Mouse (Mus musculus) intestine, embryonic 15.5 days (tissue): Measurements from ENCODE around the gene Slco1a5. TPM values are rescaled to one million over a fixed set of nuclear protein-coding genes. Genes with fewer than 3 reads are reported as not detected.
"Not testable (repeated sequence)": the region's sequence is repeated elsewhere in the genome, so short reads cannot be mapped to it uniquely, and the experiment has no call there.

Experiments used
- ATAC-seq: fragments of 200-750 bp; cut with Nextera tagmentation; 2 replicates; pipeline ENCODE4 v1.8.0; 2017; ENCODE audit warnings: moderate TSS enrichment, moderate library complexity
- H3K27ac ChIP-seq: fragments of 300-500 bp; sonication (generic); 2 replicates; pipeline ENCODE4 v1.5.1; 2015; ENCODE audit warnings: mild to moderate bottlenecking, inconsistent platforms
- H3K27me3 ChIP-seq: fragments of 300-500 bp; sonication (generic); replicated peaks from 2 replicates; pipeline ENCODE4 v1.6.1; 2015; ENCODE audit warnings: inconsistent platforms
- H3K36me3 ChIP-seq: fragments of 300-500 bp; sonication (generic); 2 replicates; pipeline ENCODE4 v1.6.1; 2015; ENCODE audit warnings: inconsistent platforms
- H3K4me1 ChIP-seq: fragments of 300-500 bp; sonication (generic); replicated peaks from 2 replicates; pipeline ENCODE4 v1.6.1; 2015; ENCODE audit warnings: inconsistent platforms
- H3K4me2 ChIP-seq: fragments of 300-500 bp; sonication (generic); replicated peaks from 2 replicates; pipeline ENCODE4 v1.6.1; 2015; ENCODE audit warnings: mild to moderate bottlenecking, inconsistent platforms
- H3K4me3 ChIP-seq: fragments of 300-500 bp; sonication (generic); replicated peaks from 2 replicates; pipeline ENCODE4 v1.5.1; 2015; ENCODE audit warnings: inconsistent platforms
- H3K9ac ChIP-seq: fragments of 300-500 bp; sonication (generic); 2 replicates; pipeline ENCODE4 v1.6.1; 2015; ENCODE audit warnings: inconsistent platforms
- H3K9me3 ChIP-seq: fragments of 300-500 bp; sonication (generic); 2 replicates; pipeline ENCODE4 v1.6.1; 2016; ENCODE audit warnings: inconsistent platforms
- WGBS: fragments of 180-500 bp; shearing (Covaris S2); methylation state at CpG from one replicate; pipeline ENCODE4 v1.1.7; 2015; 5-methylcytosine and 5-hydroxymethylcytosine counted together
- polyA plus RNA-seq: library from polyadenylated mRNA; unstranded; fragments of >200 nt; fragmentation: Nextera tagmentation; extraction: Ambion mirVana; gene quantifications from 2 replicates; pipeline ENCODE4 v1.2.1, GENCODE M21; 2015

Gene Slco1a5
- polyA plus RNA-seq, 1 experiment from 2014 or later, result not detected

DNA sequence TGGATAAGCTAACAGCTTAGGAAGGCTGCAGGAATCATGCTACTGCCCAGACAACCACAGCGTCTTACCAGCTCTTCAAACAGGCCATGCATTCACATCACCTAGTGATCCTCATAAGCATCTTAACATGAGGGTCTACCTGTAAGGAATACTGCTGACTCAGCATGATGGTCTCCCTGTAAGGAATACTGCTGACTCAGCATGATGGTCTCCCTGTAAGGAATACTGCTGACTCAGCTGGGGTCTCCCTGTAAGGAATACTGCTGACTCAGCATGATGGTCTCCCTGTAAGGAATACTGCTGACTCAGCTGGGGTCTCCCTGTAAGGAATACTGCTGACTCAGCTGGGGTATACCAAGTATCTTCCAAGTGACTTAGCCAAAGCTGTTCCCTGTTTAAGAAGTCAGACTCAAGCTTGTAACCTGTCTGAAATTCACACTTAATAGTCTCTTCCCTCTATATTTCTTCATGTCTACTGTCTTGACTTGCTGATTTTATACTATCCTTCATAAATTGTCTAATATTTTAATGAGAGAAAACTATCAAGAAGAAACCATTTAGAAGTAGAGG is 72.0 kb downstream of the Slco1a5 start:
- not testable (repeated sequence) for H3K4me1 ChIP-seq, H3K9me3 ChIP-seq, H3K4me3 ChIP-seq, H3K36me3 ChIP-seq, H3K27me3 ChIP-seq, H3K9ac ChIP-seq, H3K4me2 ChIP-seq, H3K27ac ChIP-seq, ATAC-seq
- WGBS, result 84% methylated on average over 1 of the region's 1 CpGs

- Histone ChIP-seq H3K4me2 (no peak overlapping the region), H3K27ac (no peak overlapping the region), H3K4me3 (no peak overlapping the region), H3K4me1 (no peaks in the 10 kb centered on the region), H3K36me3 (no peaks in the 10 kb centered on the region), H3K27me3 (no peaks in the 10 kb centered on the region), H3K9ac (no peak overlapping the region), H3K9me3 (no peaks in the 10 kb centered on the region)
- 79% methylated on average over 5 of the region's 5 CpGs for WGBS
- no peak for ATAC-seq
Observed at GRCm38 (mm10) chr6:142245065-142245464, 77.7 kb downstream of the Slco1a5 start.

DNA sequence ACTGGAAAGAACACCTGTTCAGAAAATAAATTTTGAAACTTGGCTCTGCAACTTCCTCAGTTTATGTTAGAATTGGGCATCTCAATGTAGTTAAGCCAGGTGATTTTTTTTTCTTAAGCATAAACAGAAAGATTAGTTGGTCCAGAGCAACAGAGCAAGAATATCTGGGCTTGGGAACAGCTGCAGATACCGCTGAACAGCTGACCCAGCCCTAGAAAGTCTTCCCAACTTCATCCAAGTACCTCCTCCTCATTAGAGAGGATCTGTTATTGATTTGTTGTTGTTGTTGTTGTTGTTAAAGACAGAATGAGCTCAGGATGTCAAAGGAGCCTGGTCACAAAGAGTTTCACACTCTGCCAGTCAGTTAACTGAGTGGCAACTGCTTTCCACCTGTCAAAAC is 83.3 kb downstream of the Slco1a5 start:
- H3K27ac ChIP-seq, result no peak overlapping the region
- H3K27me3 ChIP-seq, result no peaks in the 10 kb centered on the region
- no peaks in the 10 kb centered on the region for H3K36me3 ChIP-seq
- no peaks in the 10 kb centered on the region for H3K9me3 ChIP-seq
- no peaks in the 10 kb centered on the region for H3K4me1 ChIP-seq
- H3K4me3 ChIP-seq, result no peak overlapping the region
- H3K9ac ChIP-seq, result no peak overlapping the region
- no peak overlapping the region for H3K4me2 ChIP-seq
- WGBS, result 72% methylated on average over 1 of the region's 1 CpGs
- no peak for ATAC-seq

DNA sequence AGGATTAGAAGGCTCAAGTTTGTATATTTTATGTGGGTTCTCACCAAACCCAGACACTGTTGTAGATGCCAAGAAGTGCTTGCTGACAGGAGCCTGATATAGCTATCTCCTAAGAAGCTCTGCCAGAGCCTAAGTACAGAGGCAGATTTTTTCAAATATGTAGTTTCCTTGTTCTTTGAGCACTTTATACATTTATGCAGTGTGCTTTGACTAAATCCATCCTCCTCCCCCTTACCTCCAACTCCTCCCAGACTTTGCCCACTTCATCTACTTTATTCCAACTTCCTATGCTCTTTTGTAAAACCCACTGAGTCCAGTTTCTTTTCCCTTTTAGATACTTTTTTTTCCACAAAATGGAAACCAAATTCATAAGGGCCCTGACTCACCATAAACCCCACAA is 102.6 kb downstream of the Slco1a5 start:
- Histone ChIP-seq H3K4me2 (no peak overlapping the region), H3K4me1 (no peaks in the 10 kb centered on the region), H3K4me3 (no peak overlapping the region), H3K9me3 (no peaks in the 10 kb centered on the region), H3K27me3 (no peaks in the 10 kb centered on the region), H3K27ac (no peak overlapping the region), H3K9ac (no peak overlapping the region), H3K36me3 (no peaks in the 10 kb centered on the region)
- no peak for ATAC-seq

GRCm38 (mm10) chr6:142211821-142212220 is 111.0 kb downstream of the Slco1a5 start:
- Histone ChIP-seq H3K4me3 (no peak overlapping the region), H3K36me3 (no peaks in the 10 kb centered on the region), H3K9ac (no peak overlapping the region), H3K4me2 (no peak overlapping the region), H3K27ac (no peak overlapping the region), H3K4me1 (no peaks in the 10 kb centered on the region), H3K27me3 (no peaks in the 10 kb centered on the region), H3K9me3 (no peaks in the 10 kb centered on the region)
- ATAC-seq, result no peak

- ATAC-seq, result no peak
- Histone ChIP-seq H3K4me2 (no peak overlapping the region), H3K9ac (no peak overlapping the region), H3K9me3 (no peaks in the 10 kb centered on the region), H3K27ac (no peak overlapping the region), H3K36me3 (no peaks in the 10 kb centered on the region), H3K27me3 (no peaks in the 10 kb centered on the region), H3K4me1 (no peaks in the 10 kb centered on the region), H3K4me3 (no peak overlapping the region)
Observed at GRCm38 (mm10) chr6:142209749-142210148, 113.0 kb downstream of the Slco1a5 start.

GRCm38 (mm10) chr6:142208421-142208820 is 114.4 kb downstream of the Slco1a5 start, which contains the start of gene Slco1a6:
Slco1a6 (minus strand) TSS chr6:142208521.
- H3K9ac ChIP-seq, result no peak within 1 kb of the TSS
- WGBS, result 92% methylated on average over 4 of the region's 4 CpGs
- H3K4me1 ChIP-seq, result no peaks in the 10 kb centered on the region
- H3K36me3 ChIP-seq, result no peaks in the 10 kb centered on the region
- no peaks in the 10 kb centered on the region for H3K27me3 ChIP-seq
- H3K4me2 ChIP-seq, result no peak within 1 kb of the TSS
- no peak within 1 kb of the TSS for H3K27ac ChIP-seq
- ATAC-seq, result no peak
- H3K4me3 ChIP-seq, result no peak within 1 kb of the TSS
- no peaks in the 10 kb centered on the region for H3K9me3 ChIP-seq

DNA sequence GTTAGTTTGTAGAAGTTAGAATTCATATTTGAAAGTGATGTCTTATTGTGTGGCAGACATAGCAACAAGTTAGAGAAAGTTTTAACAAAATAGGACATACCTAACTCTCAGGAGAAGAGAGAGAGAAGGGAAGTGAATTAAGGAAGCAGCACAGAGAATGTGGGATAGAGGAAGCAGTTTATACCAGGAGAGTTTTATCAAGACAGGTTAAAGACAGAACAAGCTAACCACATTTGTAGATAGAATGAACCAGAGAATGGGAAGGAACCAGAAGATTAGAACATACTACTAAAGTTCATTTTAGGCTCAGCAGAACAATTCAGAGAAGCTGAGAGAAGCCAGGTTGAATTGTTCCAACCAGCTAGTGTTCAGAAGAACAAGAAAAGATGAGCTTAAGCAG is 122.3 kb downstream of the Slco1a5 start:
- Histone ChIP-seq H3K4me1 (no peaks in the 10 kb centered on the region), H3K27ac (no peak overlapping the region), H3K9ac (no peak overlapping the region), H3K4me3 (no peak overlapping the region), H3K36me3 (no peaks in the 10 kb centered on the region), H3K27me3 (no peaks in the 10 kb centered on the region), H3K4me2 (no peak overlapping the region), H3K9me3 (no peaks in the 10 kb centered on the region)
- no peak for ATAC-seq

GRCm38 (mm10) chr6:142194245-142194644 is 128.5 kb downstream of the Slco1a5 start:
- WGBS, result 86% methylated on average over 8 of the region's 8 CpGs

GRCm38 (mm10) chr6:142191962-142192361 is 130.8 kb downstream of the Slco1a5 start:
- H3K4me3 ChIP-seq, result no peak overlapping the region
- H3K4me1 ChIP-seq, result no peaks in the 10 kb centered on the region
- 75% methylated on average over 1 of the region's 1 CpGs for WGBS
- H3K9ac ChIP-seq, result no peak overlapping the region
- H3K27me3 ChIP-seq, result no peaks in the 10 kb centered on the region
- no peak overlapping the region for H3K4me2 ChIP-seq
- H3K27ac ChIP-seq, result no peak overlapping the region
- no peaks in the 10 kb centered on the region for H3K9me3 ChIP-seq
- H3K36me3 ChIP-seq, result no peaks in the 10 kb centered on the region
- no peak for ATAC-seq

More at GRCm38 (mm10) chr6:142194245-142194644, 128.5 kb downstream of the Slco1a5 start:
- Histone ChIP-seq H3K9me3 (no peaks in the 10 kb centered on the region), H3K4me1 (no peaks in the 10 kb centered on the region), H3K27me3 (no peaks in the 10 kb centered on the region), H3K4me3 (no peak overlapping the region), H3K9ac (no peak overlapping the region), H3K27ac (no peak overlapping the region), H3K4me2 (no peak overlapping the region), H3K36me3 (no peaks in the 10 kb centered on the region)
- no peak for ATAC-seq

DNA sequence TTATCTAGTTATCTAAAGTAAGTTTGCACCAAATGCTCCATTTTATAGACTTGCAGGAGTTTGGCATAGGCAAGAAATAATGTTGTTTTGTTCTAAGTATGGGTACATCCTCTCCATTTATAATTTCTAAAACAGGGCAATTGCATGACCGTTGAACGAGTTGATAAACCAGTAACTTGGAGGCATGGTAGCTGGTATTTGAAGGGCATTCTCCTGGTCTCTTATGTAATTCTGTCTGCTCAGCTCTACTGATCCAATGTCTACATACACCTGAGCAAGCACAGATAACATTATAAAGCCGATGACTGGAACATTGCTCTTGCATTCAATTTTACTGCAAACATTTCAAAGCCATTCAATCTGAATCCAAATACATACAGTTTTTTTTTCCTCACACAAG is 135.4 kb downstream of the Slco1a5 start:
- Histone ChIP-seq H3K9me3 (no peaks in the 10 kb centered on the region), H3K27me3 (no peaks in the 10 kb centered on the region), H3K27ac (no peak overlapping the region), H3K4me3 (no peak overlapping the region), H3K9ac (no peak overlapping the region), H3K36me3 (no peaks in the 10 kb centered on the region), H3K4me2 (no peak overlapping the region), H3K4me1 (no peaks in the 10 kb centered on the region)
- no peak for ATAC-seq
- WGBS, result 95% methylated on average over 3 of the region's 3 CpGs

- H3K9ac ChIP-seq, result no peak overlapping the region
- no peaks in the 10 kb centered on the region for H3K9me3 ChIP-seq
- 77% methylated on average over 2 of the region's 2 CpGs for WGBS
- no peak overlapping the region for H3K4me3 ChIP-seq
- ATAC-seq, result no peak
- no peaks in the 10 kb centered on the region for H3K27me3 ChIP-seq
- H3K36me3 ChIP-seq, result no peaks in the 10 kb centered on the region
- H3K27ac ChIP-seq, result no peak overlapping the region
- no peak overlapping the region for H3K4me2 ChIP-seq
- H3K4me1 ChIP-seq, result no peaks in the 10 kb centered on the region
Observed at GRCm38 (mm10) chr6:142185868-142186415, 136.8 kb downstream of the Slco1a5 start.
